Mouse (Mus musculus) layer of hippocampus, postnatal 14 days (tissue): ENCODE data around the gene Bbs9. TPM values are rescaled to one million over a fixed set of nuclear protein-coding genes. Genes with fewer than 3 reads are reported as not detected.
"Not testable (repeated sequence)": the region's sequence is repeated elsewhere in the genome, so short reads cannot be mapped to it uniquely, and the experiment has no call there.

Experiments used
- DNase-seq, 2 experiments: peaks; one replicate each; pipeline ENCODE4 v3.0.0; 2021 to 2022; ENCODE audit warnings: low spot score in 2 of 2, mixed read lengths in 1 of 2
- total RNA-seq, 2 experiments: library from RNA; stranded (reverse); gene quantifications; 2 replicates each; pipeline ENCODE4 v1.2.3; 2021

Gene Bbs9
- total RNA-seq, 2 experiments from 2014 or later, result 21.3 to 23.0 TPM

DNA sequence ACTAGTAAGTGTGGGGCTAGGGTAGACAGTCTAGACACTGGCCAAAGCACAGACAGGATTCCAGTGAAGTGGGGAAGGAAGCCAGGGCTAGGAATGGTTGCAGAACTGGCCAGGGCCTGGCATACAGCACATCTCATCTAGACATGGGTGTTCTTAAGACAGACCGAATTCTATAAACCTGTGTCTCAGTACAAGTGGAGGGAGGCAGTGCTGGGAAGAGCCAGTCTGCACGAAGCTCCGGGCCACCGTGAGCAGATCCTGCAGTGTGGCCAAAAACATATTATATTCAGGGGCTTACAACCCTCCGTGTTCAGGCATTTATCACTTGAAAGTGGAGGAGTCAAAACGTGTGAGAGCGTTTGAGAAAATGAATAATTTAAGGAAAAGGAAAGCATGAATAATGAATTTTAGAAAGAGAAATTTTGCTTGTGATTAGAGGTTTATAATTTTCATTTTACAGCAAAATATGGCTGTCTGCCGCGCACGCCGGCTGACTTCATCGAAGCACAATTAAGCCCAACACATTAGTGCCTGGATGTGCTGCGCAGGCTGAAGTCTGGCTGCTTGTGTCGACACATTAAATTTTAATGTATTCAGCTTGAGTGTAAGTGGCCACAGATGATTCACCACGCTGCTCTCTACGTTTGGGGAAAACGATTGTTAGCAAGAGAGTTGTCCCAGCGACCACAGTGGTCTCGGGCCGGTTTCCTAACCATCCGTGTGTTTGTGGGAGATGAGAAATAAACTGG is 353.9 kb downstream of the Bbs9 start:
- no peak for DNase-seq

DNA sequence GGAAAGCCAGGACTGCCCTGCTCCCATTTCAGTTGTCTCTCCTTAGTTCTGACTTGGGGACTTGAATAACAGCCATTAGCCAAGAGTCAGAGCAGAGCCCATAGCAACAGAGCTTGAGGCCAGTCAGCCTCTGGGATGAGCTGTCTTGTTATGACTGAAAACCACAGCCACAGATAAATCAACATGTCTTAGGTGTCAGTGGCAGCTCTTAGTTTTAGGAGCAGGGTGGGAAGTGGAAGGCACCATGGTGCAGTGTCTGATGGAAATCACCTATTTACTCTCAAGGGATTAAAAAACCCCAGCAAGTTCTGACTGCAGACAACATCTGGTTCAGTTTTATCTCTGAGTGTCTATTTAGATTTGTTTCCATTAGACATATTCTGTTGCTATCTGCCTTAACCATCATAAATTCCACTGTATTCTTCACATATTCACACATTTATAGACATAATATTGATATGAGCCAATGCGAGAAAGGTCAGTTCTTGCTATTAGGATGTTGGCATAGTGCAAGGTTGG is 359.5 kb downstream of the Bbs9 start:
- no peak for DNase-seq

DNA sequence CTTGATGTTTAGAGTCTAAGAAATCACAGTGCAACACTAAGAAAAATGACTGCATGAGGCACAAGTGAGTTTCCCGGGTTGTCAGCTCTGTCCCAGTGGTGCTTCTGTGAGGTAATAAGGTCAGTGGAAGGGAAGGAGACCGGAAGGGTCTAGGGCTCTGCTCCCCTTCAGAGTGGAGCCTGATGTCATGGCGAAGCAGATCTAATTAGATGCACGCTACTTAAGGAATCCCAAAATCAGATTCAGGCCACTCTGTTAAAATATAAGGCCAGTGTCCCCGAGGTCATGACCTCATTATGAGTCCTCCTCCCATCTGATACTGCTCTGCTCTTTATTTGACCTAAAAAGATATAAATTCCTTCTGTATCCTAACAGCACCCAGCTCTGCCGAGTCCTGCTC is 361.5 kb downstream of the Bbs9 start:
- no peak for DNase-seq

DNA sequence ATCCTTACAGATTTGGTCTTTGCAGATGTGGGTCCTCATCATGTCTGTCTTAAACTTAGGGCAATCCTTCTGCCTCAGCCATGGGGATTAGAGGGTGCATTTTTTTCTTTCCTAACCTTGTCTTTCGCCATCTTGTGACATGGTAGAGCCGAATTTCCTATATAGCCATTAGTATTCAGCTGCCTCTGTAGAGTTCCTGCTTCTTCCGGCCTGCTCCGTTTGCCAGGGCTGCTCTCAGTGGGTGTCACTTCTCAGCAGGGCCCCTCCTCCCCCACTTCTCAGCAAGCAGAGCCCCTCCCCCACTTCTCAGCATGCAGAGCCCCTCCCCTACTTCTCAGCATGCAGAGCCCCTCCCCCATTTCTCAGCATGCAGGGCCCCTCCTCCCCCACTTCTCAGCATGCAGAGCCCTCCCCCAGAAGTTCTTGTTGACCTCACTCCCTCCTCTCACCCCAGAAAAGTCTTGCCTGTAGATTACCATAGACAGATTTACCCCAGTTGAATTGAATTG is 362.2 kb downstream of the Bbs9 start:
- no peak for DNase-seq

DNA sequence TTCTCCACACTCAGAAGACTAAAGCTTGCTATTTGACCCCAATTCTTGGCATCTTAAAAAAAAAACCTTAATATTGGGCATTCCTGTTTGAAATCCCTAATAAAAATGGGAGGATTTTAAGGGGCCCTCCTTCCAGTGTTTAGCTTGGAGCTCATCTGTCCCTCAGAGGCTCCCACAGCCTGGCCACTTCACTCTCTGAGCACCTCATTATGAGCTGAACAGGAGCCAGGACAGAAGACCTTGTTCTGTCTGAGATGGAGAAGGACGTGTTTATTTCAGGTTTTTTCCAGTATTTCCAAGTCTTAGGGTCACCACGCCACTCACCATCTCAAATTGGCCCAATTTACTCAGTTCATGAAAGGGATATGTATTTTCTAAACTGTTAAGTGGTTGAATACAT is 370.5 kb downstream of the Bbs9 start:
- no peak for DNase-seq

DNA sequence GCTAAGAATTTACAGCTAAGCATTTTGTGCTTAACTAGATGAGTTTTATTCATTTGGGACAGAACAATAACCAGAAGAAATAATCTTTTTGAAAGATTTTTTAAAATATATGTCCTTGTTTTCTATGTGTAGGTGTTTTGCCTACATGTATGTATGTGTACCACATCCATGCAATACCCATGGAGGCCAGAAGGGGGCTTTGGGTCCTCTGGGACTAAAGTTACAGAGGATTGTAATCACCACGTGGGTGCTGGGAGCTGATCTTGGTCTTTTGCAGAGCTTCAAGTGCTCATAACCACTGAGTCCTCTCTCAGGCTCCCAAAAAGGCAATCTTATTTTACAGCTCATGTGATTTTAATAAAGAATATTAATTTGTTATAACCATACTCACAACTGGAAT is 371.3 kb downstream of the Bbs9 start:
- no peak for DNase-seq

DNA sequence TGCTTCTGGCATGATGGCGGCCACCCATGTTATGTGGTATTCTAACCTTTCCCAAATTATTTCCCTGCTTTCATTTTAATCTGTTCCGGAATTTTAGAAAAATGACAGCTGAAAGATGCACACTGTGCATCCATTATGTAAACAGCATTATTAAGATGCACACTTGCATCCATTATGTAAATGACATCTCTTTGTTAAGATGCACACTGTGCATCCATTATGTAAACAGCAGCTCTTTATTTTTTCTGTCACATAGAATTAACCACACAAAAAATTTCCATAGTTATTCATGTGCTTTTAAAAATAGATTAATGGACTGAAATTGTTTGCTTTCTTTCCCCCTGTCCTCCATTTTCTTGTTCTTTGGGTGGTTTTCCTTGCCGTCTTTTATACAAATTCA is 373.3 kb downstream of the Bbs9 start:
- no peak for DNase-seq

DNA sequence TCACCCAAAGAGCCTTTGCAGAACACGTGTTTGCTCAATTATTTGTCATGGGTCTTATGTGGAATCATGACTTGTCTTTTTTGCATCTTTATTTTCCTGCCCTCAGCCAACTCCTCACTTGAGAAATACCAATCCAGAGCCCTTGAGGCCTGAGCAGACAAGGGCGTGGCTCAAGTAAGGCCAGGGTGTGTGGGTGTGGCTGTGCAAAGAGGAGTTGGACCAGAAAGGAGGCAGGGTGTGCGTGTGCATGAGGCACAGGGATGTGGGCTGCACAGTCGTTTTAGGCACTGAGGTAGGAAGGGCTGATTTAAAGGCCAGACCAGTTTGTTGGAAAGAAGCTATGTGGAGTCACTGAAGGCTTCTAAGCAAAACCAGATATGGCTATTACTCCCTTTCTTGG is 373.7 kb downstream of the Bbs9 start:
- DNase-seq, result no peak

DNA sequence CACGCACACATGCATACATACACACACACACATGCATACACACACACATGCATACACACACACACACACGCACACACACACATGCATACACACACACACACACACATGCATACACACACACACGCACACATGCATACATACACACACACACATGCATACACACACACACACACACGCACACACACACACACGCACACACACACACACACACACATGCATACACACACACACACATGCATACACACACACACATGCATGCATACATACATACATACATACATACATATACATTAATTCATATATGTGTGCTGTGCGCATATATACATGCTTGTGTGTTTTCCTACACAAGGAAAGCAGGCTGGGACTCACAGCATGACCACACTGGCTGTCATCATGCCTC is 393.6 kb downstream of the Bbs9 start:
- DNase-seq, result not testable (repeated sequence)

DNA sequence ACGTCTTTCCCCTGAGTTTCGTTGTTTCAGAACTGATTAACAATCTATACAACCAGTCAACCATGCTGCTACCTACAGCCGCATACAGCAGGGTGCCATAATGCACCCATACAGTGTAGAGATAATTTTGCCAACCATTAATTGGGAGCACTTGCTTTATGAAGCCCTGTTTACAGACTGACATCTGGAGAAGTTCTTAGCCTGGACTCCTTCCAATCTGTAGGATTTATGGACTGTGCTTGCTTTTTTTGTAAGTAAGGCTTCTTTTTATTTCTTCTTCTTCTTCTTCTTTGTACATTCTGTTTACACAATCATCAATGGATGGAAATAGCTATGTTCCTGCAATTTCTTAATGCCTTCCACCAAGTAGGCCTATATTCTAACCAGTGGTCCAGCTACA is 395.1 kb downstream of the Bbs9 start:
- no peak for DNase-seq

DNA sequence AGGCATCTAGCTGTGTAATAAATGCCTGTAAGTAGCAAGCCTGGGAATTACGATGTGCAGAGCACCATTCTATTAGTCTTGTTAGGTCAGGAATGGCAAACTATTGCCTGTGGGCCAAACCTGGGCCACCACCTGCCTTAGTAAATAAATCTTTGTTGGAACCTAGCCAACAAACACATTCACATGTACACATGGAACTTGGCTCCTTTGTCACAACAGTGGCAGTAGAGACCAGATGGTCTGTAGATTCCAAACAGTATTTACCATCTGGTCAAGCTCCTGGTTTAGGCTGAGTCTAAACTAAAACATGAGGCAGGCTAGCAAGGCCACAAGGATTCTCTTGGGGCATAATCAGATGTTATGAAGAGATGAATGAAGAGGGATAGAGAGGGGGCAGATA is 399.7 kb downstream of the Bbs9 start:
- no peak for DNase-seq

DNA sequence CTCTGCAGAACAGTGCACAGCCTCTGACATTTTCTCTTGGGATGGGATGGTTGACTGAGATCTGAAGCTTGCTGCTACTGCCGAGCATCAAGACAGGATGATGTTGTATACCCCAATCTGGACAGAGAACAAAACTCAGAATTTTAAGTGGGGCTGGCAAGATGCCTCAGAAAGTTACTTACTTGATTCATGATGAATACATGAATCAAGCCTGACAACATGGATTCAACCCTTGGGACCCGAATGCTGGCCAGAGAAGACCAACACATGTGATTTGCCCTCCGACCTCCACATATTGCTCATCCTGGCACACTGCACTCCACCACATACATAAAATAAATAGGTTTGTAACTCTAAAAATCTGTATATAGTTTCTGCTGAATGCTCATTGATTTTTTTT is 403.8 kb downstream of the Bbs9 start:
- DNase-seq, result no peak

DNA sequence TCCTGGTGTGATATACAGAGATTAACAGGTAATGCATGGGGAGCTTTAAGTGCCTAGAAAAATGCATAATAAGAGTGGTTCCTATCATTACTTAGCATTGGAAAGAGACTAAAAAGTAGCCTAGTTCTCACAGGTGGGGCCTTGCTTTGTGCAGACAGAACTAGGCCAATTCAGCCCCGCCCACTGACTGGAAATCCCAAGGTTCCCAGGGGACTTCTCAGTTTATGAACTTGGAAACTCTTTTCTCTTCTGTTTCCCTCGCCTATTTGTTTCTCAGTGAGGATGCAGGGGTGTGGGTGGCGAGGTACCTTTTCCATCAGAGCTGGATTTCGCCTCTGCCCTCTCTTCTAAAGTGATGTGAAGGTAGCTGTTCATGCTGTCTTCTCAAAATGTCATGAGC is 410.8 kb downstream of the Bbs9 start:
- DNase-seq, result no peak

DNA sequence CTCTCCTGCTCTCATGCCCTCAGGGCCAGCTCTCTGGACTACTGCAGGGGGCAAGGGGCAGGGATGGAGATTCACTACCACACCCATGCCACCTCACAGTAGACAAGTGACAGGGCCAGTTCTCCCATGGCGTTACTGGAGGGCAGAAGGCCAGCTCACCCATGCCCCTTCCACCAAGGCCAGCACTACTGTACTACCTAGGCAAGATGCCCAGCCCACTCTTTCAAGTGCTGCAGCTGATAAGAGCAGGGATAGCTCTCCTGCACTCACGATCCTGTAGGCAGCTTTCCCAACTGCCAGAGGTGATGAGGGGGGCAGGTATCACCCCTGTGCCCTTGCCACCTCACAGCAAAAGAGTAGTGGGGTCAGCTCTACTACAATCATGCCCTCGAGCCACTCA is 429.9 kb downstream of the Bbs9 start:
- no peak for DNase-seq

DNA sequence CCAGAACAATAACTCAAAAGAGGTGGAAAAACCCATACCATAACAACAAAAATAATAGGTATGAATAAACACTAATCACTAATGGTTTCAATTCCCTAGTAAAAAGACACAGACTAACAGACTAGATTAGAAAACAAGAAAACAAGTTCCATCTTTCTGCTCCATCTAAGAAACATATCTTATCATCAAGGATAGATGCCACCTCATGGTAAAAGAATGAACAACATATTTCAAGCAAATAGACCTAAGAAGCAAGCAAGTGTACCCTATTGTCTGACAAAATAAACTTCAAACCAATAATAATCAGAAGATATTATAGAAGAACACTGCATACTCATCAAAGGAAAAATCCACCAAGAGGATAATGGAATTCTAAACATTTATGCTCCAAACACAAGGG is 441.3 kb downstream of the Bbs9 start:
- no peak for DNase-seq

DNA sequence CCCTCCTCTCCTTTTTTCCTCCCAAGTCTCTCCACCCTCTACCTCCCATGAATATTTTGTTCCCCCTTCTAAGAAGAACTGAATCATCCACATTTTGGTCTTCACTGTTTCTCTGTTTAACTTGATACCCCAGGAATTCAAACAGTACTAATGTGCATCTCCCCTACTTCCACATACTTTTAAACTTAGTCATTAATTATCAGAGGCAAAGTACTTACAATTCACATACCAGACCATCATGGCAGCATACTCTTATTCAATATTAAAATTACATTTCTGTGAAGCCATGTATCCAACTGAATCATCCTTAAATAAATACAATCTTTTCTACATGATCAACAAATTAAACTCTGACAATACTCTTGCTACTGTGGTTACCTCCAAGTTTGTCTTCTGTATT is 460.1 kb downstream of the Bbs9 start:
- no peak for DNase-seq

Other genes starting within 250 kb of the Bbs9 start
- 1 to 10 TPM; 4.8 to 5.2 TPM for gene Zfp599, start 215.8 kb upstream of the Bbs9 start, total RNA-seq
- gene Zfp810, start 168.1 kb upstream of the Bbs9 start, total RNA-seq, result 10 to 100 TPM; 16.0 to 22.6 TPM
- gene Anln, start 86.5 kb upstream of the Bbs9 start, total RNA-seq, result 10 to 100 TPM; 15.5 to 16.2 TPM
- gene 9530077C05Rik, start 64.2 kb upstream of the Bbs9 start, total RNA-seq, result 1 to 10 TPM; 7.1 to 7.2 TPM
- gene Gm17545, start 21.4 kb upstream of the Bbs9 start, total RNA-seq, result not detected
- 10 to 100 TPM; 37.2 to 37.4 TPM for gene Rp9, start 6.0 kb upstream of the Bbs9 start, total RNA-seq